Mouse (Mus musculus): ENCODE measurements around the gene Ubxn6. TPM values are rescaled to one million over a fixed set of nuclear protein-coding genes. Genes with fewer than 3 reads are reported as not detected.
A peak's percentile ranks its signal among the peaks of the same experiment; 100 is the strongest.

Ubxn6 gene
- polyA plus RNA-seq, 1 experiment from 2014 or later, result 75.6 TPM

- no peaks in the 10 kb centered on the region for H3K27me3 ChIP-seq (ENCODE audit: control insufficient read depth, insufficient read depth, low read length)
- no peak for DNase-seq (ENCODE audit: low spot score)
- no peak overlapping the region for H3K27ac ChIP-seq
- peaks cover 39% of the 10 kb centered on the region for H3K36me3 ChIP-seq (replicated peaks; ENCODE audit: control insufficient read depth, insufficient read depth)
- no peak for ATAC-seq (ENCODE audit: low FRiP score)
- 0 out of 2 replicates have a peak overlapping the region, but pooled peaks have one; percentile 20 for H3K9ac ChIP-seq
- no peak overlapping the region for H3K4me3 ChIP-seq (replicated peaks; ENCODE audit: low read length)
- H3K4me1 ChIP-seq (replicated peaks; ENCODE audit: control insufficient read depth, insufficient read depth, low read length), result peaks cover 12% of the 10 kb centered on the region; the same call in 1 of the 2 replicates
- no peaks in the 10 kb centered on the region for H3K9me3 ChIP-seq (ENCODE audit: control insufficient read depth, low read length)
- H3K4me2 ChIP-seq (replicated peaks), result no peak overlapping the region
- 80% methylated on average over 7 of the region's 7 CpGs for whole genome bisulfite sequencing
These were observed 42.0 kb downstream of the Ubxn6 start for GRCm38 (mm10) chr17:56032831-56033230.

GRCm38 (mm10) chr17:56032127-56032733, 42.6 kb downstream of the Ubxn6 start:
- 78% methylated on average over 6 of the region's 6 CpGs for WGBS
- no peaks in the 10 kb centered on the region for H3K27me3 ChIP-seq (ENCODE audit: control insufficient read depth, insufficient read depth, low read length)
- no peak overlapping the region for H3K4me2 ChIP-seq (replicated peaks)
- no peak for ATAC-seq (ENCODE audit: low FRiP score)
- H3K4me3 ChIP-seq (replicated peaks; ENCODE audit: low read length), result no peak overlapping the region
- peaks cover 45% of the 10 kb centered on the region for H3K36me3 ChIP-seq (replicated peaks; ENCODE audit: control insufficient read depth, insufficient read depth)
- H3K9me3 ChIP-seq (ENCODE audit: control insufficient read depth, low read length), result no peaks in the 10 kb centered on the region
- no peak overlapping the region for H3K9ac ChIP-seq
- H3K4me1 ChIP-seq (replicated peaks; ENCODE audit: control insufficient read depth, insufficient read depth, low read length), result peaks cover 12% of the 10 kb centered on the region; the same call in 1 of the 2 replicates
- H3K27ac ChIP-seq, result no peak overlapping the region
- no peak for DNase-seq (ENCODE audit: low spot score)

- H3K4me3 ChIP-seq (replicated peaks; ENCODE audit: low read length), result no peak overlapping the region
- H3K9me3 ChIP-seq (ENCODE audit: control insufficient read depth, low read length), result no peaks in the 10 kb centered on the region
- DNase-seq (ENCODE audit: low spot score) (no peak), ATAC-seq (ENCODE audit: low FRiP score) (no peak)
- no peak overlapping the region for H3K9ac ChIP-seq
- no peaks in the 10 kb centered on the region for H3K27me3 ChIP-seq (ENCODE audit: control insufficient read depth, insufficient read depth, low read length)
- peaks cover 48% of the 10 kb centered on the region for H3K36me3 ChIP-seq (replicated peaks; ENCODE audit: control insufficient read depth, insufficient read depth)
- H3K4me2 ChIP-seq (replicated peaks), result no peak overlapping the region
- no peak overlapping the region for H3K27ac ChIP-seq
- H3K4me1 ChIP-seq (replicated peaks; ENCODE audit: control insufficient read depth, insufficient read depth, low read length), result peaks cover 12% of the 10 kb centered on the region; the same call in 1 of the 2 replicates
- WGBS, result 94% methylated on average over 7 of the region's 7 CpGs
These were observed 43.4 kb downstream of the Ubxn6 start for GRCm38 (mm10) chr17:56031431-56031830.

GRCm38 (mm10) chr17:56030919-56031318, 43.9 kb downstream of the Ubxn6 start:
- H3K4me1 ChIP-seq (replicated peaks; ENCODE audit: control insufficient read depth, insufficient read depth, low read length), result peaks cover 12% of the 10 kb centered on the region; the same call in 1 of the 2 replicates
- H3K9me3 ChIP-seq (ENCODE audit: control insufficient read depth, low read length), result no peaks in the 10 kb centered on the region
- no peak overlapping the region for H3K9ac ChIP-seq
- no peaks in the 10 kb centered on the region for H3K27me3 ChIP-seq (ENCODE audit: control insufficient read depth, insufficient read depth, low read length)
- H3K27ac ChIP-seq, result no peak overlapping the region
- H3K36me3 ChIP-seq (replicated peaks; ENCODE audit: control insufficient read depth, insufficient read depth), result peaks cover 48% of the 10 kb centered on the region
- no peak overlapping the region for H3K4me2 ChIP-seq (replicated peaks)
- no peak overlapping the region for H3K4me3 ChIP-seq (replicated peaks; ENCODE audit: low read length)
- WGBS, result 75% methylated on average over 5 of the region's 5 CpGs
- no peak for DNase-seq (ENCODE audit: low spot score)
- no peak for ATAC-seq (ENCODE audit: low FRiP score)

- peaks cover 48% of the 10 kb centered on the region for H3K36me3 ChIP-seq (replicated peaks; ENCODE audit: control insufficient read depth, insufficient read depth)
- H3K4me1 ChIP-seq (replicated peaks; ENCODE audit: control insufficient read depth, insufficient read depth, low read length), result peaks cover 6% of the 10 kb centered on the region; the same call in 1 of the 2 replicates
- DNase-seq (ENCODE audit: low spot score) (no peak), ATAC-seq (ENCODE audit: low FRiP score) (no peak)
- H3K27ac ChIP-seq, result no peak overlapping the region
- H3K4me3 ChIP-seq (replicated peaks; ENCODE audit: low read length), result no peak overlapping the region
- H3K4me2 ChIP-seq (replicated peaks), result no peak overlapping the region
- no peak overlapping the region for H3K9ac ChIP-seq
- no peaks in the 10 kb centered on the region for H3K27me3 ChIP-seq (ENCODE audit: control insufficient read depth, insufficient read depth, low read length)
- WGBS, result 87% methylated on average over 9 of the region's 9 CpGs
- H3K9me3 ChIP-seq (ENCODE audit: control insufficient read depth, low read length), result no peaks in the 10 kb centered on the region
These were observed 44.5 kb downstream of the Ubxn6 start for GRCm38 (mm10) chr17:56030238-56030870.

- H3K27me3 ChIP-seq (ENCODE audit: control insufficient read depth, insufficient read depth, low read length), result no peaks in the 10 kb centered on the region
- DNase-seq (ENCODE audit: low spot score), result no peak
- peaks cover 29% of the 10 kb centered on the region for H3K36me3 ChIP-seq (replicated peaks; ENCODE audit: control insufficient read depth, insufficient read depth)
- H3K9me3 ChIP-seq (ENCODE audit: control insufficient read depth, low read length), result no peaks in the 10 kb centered on the region
- ATAC-seq (ENCODE audit: low FRiP score), result no peak
- no peak overlapping the region for H3K4me3 ChIP-seq (replicated peaks; ENCODE audit: low read length)
- 0 out of 2 replicates have a peak, but pooled peaks cover 8% of the 10 kb centered on the region for H3K4me1 ChIP-seq (replicated peaks; ENCODE audit: control insufficient read depth, insufficient read depth, low read length)
- H3K4me2 ChIP-seq (replicated peaks), result no peak overlapping the region
- H3K27ac ChIP-seq, result no peak overlapping the region
- WGBS, result 95% methylated on average over 5 of the region's 5 CpGs
- H3K9ac ChIP-seq, result no peak overlapping the region
These were observed 46.9 kb downstream of the Ubxn6 start for GRCm38 (mm10) chr17:56027801-56028441.

GRCm38 (mm10) chr17:56026881-56027280, 47.9 kb downstream of the Ubxn6 start:
- Histone ChIP-seq H3K4me3 (replicated peaks; ENCODE audit: low read length) (no peak overlapping the region), H3K27ac (no peak overlapping the region), H3K9ac (no peak overlapping the region), H3K4me2 (replicated peaks) (no peak overlapping the region), H3K27me3 (ENCODE audit: control insufficient read depth, insufficient read depth, low read length) (no peaks in the 10 kb centered on the region), H3K4me1 (replicated peaks; ENCODE audit: control insufficient read depth, insufficient read depth, low read length) (peaks cover 14% of the 10 kb centered on the region; the same call in 1 of the 2 replicates), H3K9me3 (ENCODE audit: control insufficient read depth, low read length) (no peaks in the 10 kb centered on the region), H3K36me3 (replicated peaks; ENCODE audit: control insufficient read depth, insufficient read depth) (peaks cover 21% of the 10 kb centered on the region)
- ATAC-seq (ENCODE audit: low FRiP score) (no peak), DNase-seq (ENCODE audit: low spot score) (no peak)
- WGBS, result 85% methylated on average over 1 of the region's 1 CpGs

- DNase-seq (ENCODE audit: low spot score), result no peak
- peaks cover 14% of the 10 kb centered on the region; the same call in 1 of the 2 replicates for H3K4me1 ChIP-seq (replicated peaks; ENCODE audit: control insufficient read depth, insufficient read depth, low read length)
- H3K9me3 ChIP-seq (ENCODE audit: control insufficient read depth, low read length), result no peaks in the 10 kb centered on the region
- no peak overlapping the region for H3K4me2 ChIP-seq (replicated peaks)
- H3K27ac ChIP-seq, result no peak overlapping the region
- H3K27me3 ChIP-seq (ENCODE audit: control insufficient read depth, insufficient read depth, low read length), result no peaks in the 10 kb centered on the region
- no peak overlapping the region for H3K4me3 ChIP-seq (replicated peaks; ENCODE audit: low read length)
- peaks cover 20% of the 10 kb centered on the region for H3K36me3 ChIP-seq (replicated peaks; ENCODE audit: control insufficient read depth, insufficient read depth)
- ATAC-seq (ENCODE audit: low FRiP score), result no peak
- no peak overlapping the region for H3K9ac ChIP-seq
- 95% methylated on average over 1 of the region's 1 CpGs for WGBS
These were observed 48.5 kb downstream of the Ubxn6 start for GRCm38 (mm10) chr17:56026303-56026702.

GRCm38 (mm10) chr17:56024931-56025330, 49.9 kb downstream of the Ubxn6 start:
- H3K4me1 ChIP-seq (replicated peaks; ENCODE audit: control insufficient read depth, insufficient read depth, low read length), result peaks cover 14% of the 10 kb centered on the region; the same call in 1 of the 2 replicates
- H3K4me3 ChIP-seq (replicated peaks; ENCODE audit: low read length), result no peak overlapping the region
- 87% methylated on average over 5 of the region's 5 CpGs for WGBS
- DNase-seq (ENCODE audit: low spot score) (no peak), ATAC-seq (ENCODE audit: low FRiP score) (no peak)
- H3K27ac ChIP-seq, result no peak overlapping the region
- no peaks in the 10 kb centered on the region for H3K9me3 ChIP-seq (ENCODE audit: control insufficient read depth, low read length)
- H3K36me3 ChIP-seq (replicated peaks; ENCODE audit: control insufficient read depth, insufficient read depth), result peaks cover 23% of the 10 kb centered on the region
- H3K27me3 ChIP-seq (ENCODE audit: control insufficient read depth, insufficient read depth, low read length), result no peaks in the 10 kb centered on the region
- H3K9ac ChIP-seq, result no peak overlapping the region
- H3K4me2 ChIP-seq (replicated peaks), result no peak overlapping the region

Measured in hindbrain, embryonic 14.5 days (tissue).